Mouse (Mus musculus) forebrain, embryonic 12.5 days (tissue): Measurements from ENCODE around the gene Cntnap2. TPM values are rescaled to one million over a fixed set of nuclear protein-coding genes. Genes with fewer than 3 reads are reported as not detected.

Experiments
- ATAC-seq: fragments of 200-750 bp; cut with Nextera tagmentation; 2 replicates; pipeline ENCODE4 v1.8.0; 2017; ENCODE audit warnings: moderate TSS enrichment; ENCODE audit not compliant: low FRiP score
- H3K27ac ChIP-seq: fragments of 300-500 bp; sonication (generic); 2 replicates; pipeline ENCODE4 v1.5.1; 2016; ENCODE audit warnings: mild to moderate bottlenecking
- H3K27me3 ChIP-seq: fragments of 300-500 bp; sonication (generic); 2 replicates; pipeline ENCODE4 v1.6.1; 2016; ENCODE audit warnings: mild to moderate bottlenecking
- H3K36me3 ChIP-seq: fragments of 300-500 bp; sonication (generic); replicated peaks from 2 replicates; pipeline ENCODE4 v1.6.1; 2016; ENCODE audit warnings: mild to moderate bottlenecking
- H3K4me1 ChIP-seq: fragments of 300-500 bp; sonication (generic); 2 replicates; pipeline ENCODE4 v1.6.1; 2016
- H3K4me2 ChIP-seq: fragments of 300-500 bp; sonication (generic); 2 replicates; pipeline ENCODE4 v1.6.1; 2016; ENCODE audit warnings: mild to moderate bottlenecking, moderate library complexity
- H3K4me3 ChIP-seq: fragments of 300-500 bp; sonication (generic); replicated peaks from 2 replicates; pipeline ENCODE4 v1.5.1; 2016; ENCODE audit warnings: mild to moderate bottlenecking
- H3K9ac ChIP-seq: fragments of 300-500 bp; sonication (generic); 2 replicates; pipeline ENCODE4 v1.6.1; 2016; ENCODE audit warnings: mild to moderate bottlenecking
- H3K9me3 ChIP-seq: fragments of 300-500 bp; sonication (generic); 2 replicates; pipeline ENCODE4 v1.6.1; 2016
- WGBS: fragments of 180-500 bp; shearing (Covaris S2); methylation state at CpG from one replicate; pipeline ENCODE4 v1.1.7; 2016; 5-methylcytosine and 5-hydroxymethylcytosine counted together
- polyA plus RNA-seq: library from polyadenylated mRNA; unstranded; fragments of >200 nt; fragmentation: Nextera tagmentation; extraction: Ambion mirVana; gene quantifications from 2 replicates; pipeline ENCODE4 v1.2.1, GENCODE M21; 2016

The Cntnap2 gene
- polyA plus RNA-seq, 1 experiment from 2014 or later: 99.3 TPM

DNA sequence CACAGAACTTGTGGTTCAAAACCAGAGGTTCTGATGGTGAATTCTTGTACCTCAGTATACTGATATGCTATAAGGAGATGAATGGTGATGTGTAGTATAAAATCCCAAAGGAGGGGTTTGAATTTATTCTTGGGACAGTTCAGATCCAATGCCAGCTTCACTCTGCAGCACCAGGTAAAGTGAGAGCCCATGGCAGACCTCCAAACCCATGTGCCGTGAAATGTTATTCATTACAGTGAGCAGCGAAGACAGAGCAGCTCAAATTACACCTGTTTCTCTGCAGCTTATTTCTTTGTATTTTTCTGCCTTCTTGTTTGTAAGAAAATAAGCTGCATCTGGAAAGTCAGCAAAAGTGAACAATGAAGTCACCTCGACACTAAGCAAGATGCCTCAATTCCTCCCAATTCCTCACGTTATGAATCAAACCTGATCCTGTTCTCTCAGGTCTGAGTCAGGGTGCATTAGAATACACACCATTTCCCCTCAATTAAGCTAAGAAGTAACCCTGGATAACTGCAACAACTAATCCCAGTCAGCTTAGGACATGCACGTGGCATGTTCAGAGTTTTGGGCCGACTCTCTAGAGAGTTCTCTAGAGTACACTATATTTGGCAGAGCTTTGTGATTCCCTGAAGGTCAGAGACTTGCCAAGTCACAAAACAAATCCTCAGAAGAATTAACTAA, 915.5 kb downstream of the Cntnap2 start:
- no peaks in the 10 kb centered on the region for H3K4me1 ChIP-seq
- ATAC-seq: no peak
- H3K4me3 ChIP-seq: no peak overlapping the region
- H3K9me3 ChIP-seq: no peaks in the 10 kb centered on the region
- no peak overlapping the region for H3K27ac ChIP-seq
- no peaks in the 10 kb centered on the region for H3K27me3 ChIP-seq
- 60% methylated on average over 6 of the region's 6 CpGs for WGBS
- H3K4me2 ChIP-seq: no peak overlapping the region
- H3K36me3 ChIP-seq: no peaks in the 10 kb centered on the region
- H3K9ac ChIP-seq: no peak overlapping the region

DNA sequence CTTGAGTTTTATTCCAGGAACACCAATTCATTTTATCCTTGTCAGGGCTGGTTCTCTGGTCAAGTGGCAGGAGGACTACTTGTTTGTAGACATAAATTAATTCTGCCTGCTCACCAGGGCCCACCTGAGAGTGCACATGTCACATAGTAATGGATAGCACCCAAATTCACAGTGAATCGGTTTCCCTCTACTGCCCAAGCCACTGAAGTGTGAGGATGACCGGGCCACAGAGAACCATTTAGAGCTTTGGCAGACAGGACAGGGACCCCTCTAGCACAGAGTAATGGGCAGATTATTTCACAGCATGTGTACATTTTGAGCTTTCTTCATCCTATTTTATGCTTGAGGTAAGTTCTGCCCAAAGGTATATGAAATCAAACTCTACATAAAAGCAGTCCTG, 920.0 kb downstream of the Cntnap2 start:
- Histone ChIP-seq H3K4me1 (no peaks in the 10 kb centered on the region), H3K36me3 (no peaks in the 10 kb centered on the region), H3K27me3 (no peaks in the 10 kb centered on the region), H3K4me3 (no peak overlapping the region), H3K9ac (no peak overlapping the region), H3K27ac (no peak overlapping the region), H3K4me2 (no peak overlapping the region), H3K9me3 (no peaks in the 10 kb centered on the region)
- WGBS: 82% methylated on average over 2 of the region's 2 CpGs
- ATAC-seq: no peak

DNA sequence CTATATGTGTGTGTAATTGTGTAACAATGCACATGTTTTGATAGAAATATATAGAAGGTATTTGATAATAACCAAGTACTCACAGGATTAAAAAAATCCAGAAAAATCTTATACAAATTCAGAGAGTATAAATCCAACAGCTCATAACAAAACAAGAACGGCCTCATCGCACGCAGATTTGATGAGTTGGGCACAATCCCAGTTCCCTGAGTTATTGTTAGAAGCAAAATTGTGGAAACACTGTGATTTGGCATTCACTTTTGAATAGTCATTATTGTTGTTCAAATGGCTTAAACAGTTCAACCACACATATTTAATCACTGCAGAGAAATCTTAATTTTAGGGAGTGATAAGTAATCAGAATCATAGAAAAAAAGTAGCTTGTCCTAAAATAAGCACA, 928.9 kb downstream of the Cntnap2 start:
- Histone ChIP-seq H3K4me1 (no peaks in the 10 kb centered on the region), H3K4me3 (no peak overlapping the region), H3K4me2 (no peak overlapping the region), H3K27me3 (no peaks in the 10 kb centered on the region), H3K27ac (no peak overlapping the region), H3K9me3 (no peaks in the 10 kb centered on the region), H3K36me3 (no peaks in the 10 kb centered on the region), H3K9ac (no peak overlapping the region)
- 86% methylated on average over 3 of the region's 3 CpGs for WGBS
- ATAC-seq: no peak

DNA sequence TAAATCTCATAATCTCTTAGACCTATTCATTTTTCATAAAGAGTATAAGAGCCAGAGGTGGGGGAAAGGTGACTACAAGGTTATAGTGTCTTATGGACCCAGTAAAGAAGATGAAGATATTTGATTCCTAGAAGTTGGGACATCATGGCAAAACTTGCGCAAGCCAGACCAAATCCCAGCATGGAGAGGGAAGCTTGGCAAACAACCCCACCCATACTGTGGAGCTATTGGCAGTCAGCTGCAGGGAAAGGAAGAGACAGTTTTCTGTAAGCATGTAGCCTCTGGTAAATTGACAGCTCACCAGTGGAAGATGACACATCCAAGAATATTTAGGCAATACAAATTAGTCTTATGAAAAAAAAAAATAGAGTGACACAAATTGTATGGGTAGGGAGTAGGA, 931.9 kb downstream of the Cntnap2 start:
- Histone ChIP-seq H3K36me3 (no peaks in the 10 kb centered on the region), H3K27ac (no peak overlapping the region), H3K9me3 (no peaks in the 10 kb centered on the region), H3K4me2 (no peak overlapping the region), H3K4me3 (no peak overlapping the region), H3K4me1 (no peaks in the 10 kb centered on the region), H3K27me3 (no peaks in the 10 kb centered on the region), H3K9ac (no peak overlapping the region)
- ATAC-seq: no peak
- 85% methylated on average over 1 of the region's 1 CpGs for WGBS

DNA sequence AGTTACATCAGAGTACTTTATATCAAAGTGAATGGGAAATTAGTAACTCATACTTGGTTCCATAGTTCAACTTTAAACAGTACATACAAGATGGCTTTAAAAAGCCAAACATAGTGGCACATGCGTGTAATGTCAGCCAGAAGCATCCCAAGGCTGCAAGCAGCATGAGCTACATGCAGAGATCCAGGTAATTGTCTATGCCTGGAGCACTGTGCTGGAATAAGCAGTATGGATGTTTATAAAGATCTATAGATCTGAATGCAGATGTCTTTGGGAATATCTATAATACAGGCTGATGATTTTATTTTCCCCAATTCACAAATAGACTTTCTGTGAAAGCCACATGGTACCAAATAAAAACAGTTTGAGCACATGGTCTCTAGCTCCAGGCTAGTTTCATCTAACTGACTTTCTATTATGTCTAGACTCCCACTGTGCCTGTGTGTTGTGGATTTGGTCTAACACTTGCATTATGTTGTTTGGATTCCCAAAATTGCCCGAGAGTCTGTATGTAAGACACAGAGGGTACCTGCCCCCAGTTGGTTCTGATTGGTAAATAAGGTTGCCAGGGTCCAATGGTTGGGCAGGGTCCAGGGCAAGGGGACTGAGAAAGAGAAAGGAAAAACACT, 963.5 kb downstream of the Cntnap2 start:
- Histone ChIP-seq H3K36me3 (no peaks in the 10 kb centered on the region), H3K4me2 (no peak overlapping the region), H3K9me3 (no peaks in the 10 kb centered on the region), H3K27ac (no peak overlapping the region), H3K9ac (no peak overlapping the region), H3K27me3 (no peaks in the 10 kb centered on the region), H3K4me1 (no peaks in the 10 kb centered on the region), H3K4me3 (no peak overlapping the region)
- 87% methylated on average over 2 of the region's 2 CpGs for WGBS
- ATAC-seq: no peak

DNA sequence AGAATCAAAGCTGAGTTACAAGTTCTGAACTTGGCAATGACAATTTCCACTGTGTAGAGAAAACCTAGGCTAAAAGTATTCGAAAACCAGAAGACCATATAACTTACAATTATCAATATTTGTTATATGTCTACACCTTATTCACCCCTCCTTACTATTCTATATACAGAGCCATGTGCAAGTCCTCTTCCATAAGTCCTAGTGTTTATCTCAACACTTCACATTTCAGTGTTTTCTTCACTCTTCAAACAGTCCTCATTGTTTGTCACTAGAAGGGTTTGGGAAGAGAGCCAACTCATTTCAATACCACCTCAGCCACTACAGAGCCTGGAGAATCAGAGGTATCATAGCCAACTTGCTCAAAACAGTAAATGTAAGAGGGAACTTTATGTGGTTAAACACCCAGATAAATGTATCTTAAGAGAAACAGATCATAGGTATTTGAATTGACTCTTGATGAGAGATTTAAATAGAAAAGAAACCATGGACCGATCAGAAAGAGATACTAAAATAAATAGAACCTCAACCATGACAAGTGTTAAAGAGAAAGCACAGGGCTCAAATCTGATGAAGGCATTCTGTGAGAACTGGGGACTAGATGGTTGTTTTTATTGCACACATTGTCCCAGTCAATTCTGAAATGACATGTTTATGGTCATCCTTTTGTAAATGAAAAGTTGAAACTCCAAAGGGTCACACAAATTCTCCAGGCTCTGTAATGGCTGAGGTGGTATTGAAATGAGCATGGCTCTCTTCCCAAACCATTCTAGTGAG, 972.9 kb downstream of the Cntnap2 start:
- H3K4me3 ChIP-seq: no peak overlapping the region
- 90% methylated on average over 2 of the region's 2 CpGs for WGBS
- H3K27me3 ChIP-seq: no peaks in the 10 kb centered on the region
- no peak overlapping the region for H3K9ac ChIP-seq
- ATAC-seq: no peak
- H3K27ac ChIP-seq: no peak overlapping the region
- no peak overlapping the region for H3K4me2 ChIP-seq
- H3K4me1 ChIP-seq: no peaks in the 10 kb centered on the region
- H3K36me3 ChIP-seq: no peaks in the 10 kb centered on the region
- H3K9me3 ChIP-seq: no peaks in the 10 kb centered on the region

DNA sequence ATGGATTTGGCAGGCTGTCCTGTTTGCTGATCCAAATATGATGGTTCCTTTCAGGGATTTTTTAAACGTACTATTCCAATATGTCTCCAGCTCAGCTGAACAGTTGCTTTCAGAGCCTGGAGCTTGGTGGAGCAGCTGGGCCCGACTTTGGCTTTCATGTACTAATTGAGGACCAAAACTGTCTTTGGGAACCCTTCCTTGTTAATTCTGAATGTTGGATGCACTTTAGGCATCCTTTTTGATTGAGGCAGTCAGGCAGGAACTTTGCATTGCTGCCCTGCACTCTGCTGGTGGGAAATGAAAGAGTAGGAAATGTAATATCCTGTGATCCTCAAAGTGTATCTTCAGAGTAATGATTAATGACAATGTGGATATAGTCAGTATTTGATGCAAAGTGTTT, 974.0 kb downstream of the Cntnap2 start:
- no peaks in the 10 kb centered on the region for H3K4me1 ChIP-seq
- no peak for ATAC-seq
- H3K9me3 ChIP-seq: no peaks in the 10 kb centered on the region
- H3K27ac ChIP-seq: no peak overlapping the region
- 69% methylated on average over 2 of the region's 2 CpGs for WGBS
- no peak overlapping the region for H3K4me3 ChIP-seq
- H3K36me3 ChIP-seq: no peaks in the 10 kb centered on the region
- H3K27me3 ChIP-seq: no peaks in the 10 kb centered on the region
- H3K9ac ChIP-seq: no peak overlapping the region
- H3K4me2 ChIP-seq: no peak overlapping the region

DNA sequence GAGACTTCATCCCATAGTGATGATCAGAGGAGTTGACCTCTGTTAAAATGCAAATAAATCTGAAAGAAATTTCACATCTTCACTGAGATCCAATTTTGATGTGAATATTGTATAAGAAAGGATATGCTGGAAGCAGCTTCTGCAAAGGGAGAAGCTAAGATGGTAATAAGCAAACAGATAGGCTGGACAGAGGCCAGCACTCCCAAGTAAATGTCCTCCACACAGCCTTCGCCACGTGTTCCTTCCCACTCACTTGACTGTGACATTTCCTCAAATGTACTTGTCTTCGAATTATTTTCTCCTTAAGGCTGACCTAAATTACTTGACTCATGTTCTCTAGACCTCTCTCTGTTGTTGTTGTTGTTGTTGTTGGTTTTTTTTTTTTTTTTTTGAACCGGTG, 981.5 kb downstream of the Cntnap2 start:
- Histone ChIP-seq H3K9me3 (no peaks in the 10 kb centered on the region), H3K4me2 (no peak overlapping the region), H3K4me3 (no peak overlapping the region), H3K36me3 (no peaks in the 10 kb centered on the region), H3K27ac (no peak overlapping the region), H3K4me1 (no peaks in the 10 kb centered on the region), H3K9ac (no peak overlapping the region), H3K27me3 (no peaks in the 10 kb centered on the region)
- WGBS: 94% methylated on average over 4 of the region's 4 CpGs
- ATAC-seq: no peak

DNA sequence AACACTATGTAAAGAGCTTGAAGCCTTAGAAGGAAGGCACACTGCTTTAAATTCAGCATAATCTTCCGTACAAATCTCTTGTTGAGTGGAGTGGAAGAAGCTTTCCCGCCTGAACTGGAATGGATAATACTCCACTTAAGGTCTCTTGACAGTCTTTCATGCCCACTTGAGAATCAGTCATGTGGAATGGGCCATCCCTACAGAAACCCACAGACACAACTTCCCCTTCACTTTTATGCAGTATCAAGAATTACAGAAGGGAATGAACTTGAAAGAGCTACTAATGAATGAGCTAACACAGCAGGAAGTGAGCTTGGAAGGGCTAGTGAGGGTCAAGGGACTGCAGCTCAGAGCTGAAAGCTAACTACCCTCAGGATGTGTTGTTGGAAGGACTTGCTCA, 1021.1 kb downstream of the Cntnap2 start:
- no peaks in the 10 kb centered on the region for H3K4me1 ChIP-seq
- no peak overlapping the region for H3K4me3 ChIP-seq
- H3K9ac ChIP-seq: no peak overlapping the region
- ATAC-seq: peak; percentile 77
- H3K27ac ChIP-seq: no peak overlapping the region
- WGBS: 19% methylated on average over 2 of the region's 2 CpGs
- H3K9me3 ChIP-seq: no peaks in the 10 kb centered on the region
- no peak overlapping the region for H3K4me2 ChIP-seq
- H3K36me3 ChIP-seq: no peaks in the 10 kb centered on the region
- no peaks in the 10 kb centered on the region for H3K27me3 ChIP-seq

DNA sequence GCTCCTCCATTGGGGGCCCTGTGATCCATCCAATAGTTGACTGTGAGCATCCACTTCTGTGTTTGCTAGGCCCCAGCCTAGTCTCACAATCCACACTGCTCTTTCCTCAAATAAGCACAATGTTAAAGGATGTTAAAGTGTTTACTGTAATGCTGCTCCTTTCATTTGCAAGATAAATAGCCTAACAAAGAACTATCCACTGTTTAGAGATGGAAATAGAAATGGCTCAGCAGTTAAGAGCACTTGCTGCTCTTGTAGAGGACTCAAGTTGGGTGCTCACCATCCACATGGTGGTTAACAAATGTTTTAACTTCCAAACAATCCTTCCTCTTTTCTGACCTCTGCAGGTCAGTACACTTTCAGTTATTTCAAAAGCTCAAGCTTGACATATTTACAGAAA, 1022.3 kb downstream of the Cntnap2 start:
- H3K9me3 ChIP-seq: no peaks in the 10 kb centered on the region
- H3K4me2 ChIP-seq: no peak overlapping the region
- H3K4me1 ChIP-seq: no peaks in the 10 kb centered on the region
- no peak overlapping the region for H3K27ac ChIP-seq
- no peaks in the 10 kb centered on the region for H3K36me3 ChIP-seq
- H3K27me3 ChIP-seq: no peaks in the 10 kb centered on the region
- no peak for ATAC-seq
- no peak overlapping the region for H3K9ac ChIP-seq
- no peak overlapping the region for H3K4me3 ChIP-seq

DNA sequence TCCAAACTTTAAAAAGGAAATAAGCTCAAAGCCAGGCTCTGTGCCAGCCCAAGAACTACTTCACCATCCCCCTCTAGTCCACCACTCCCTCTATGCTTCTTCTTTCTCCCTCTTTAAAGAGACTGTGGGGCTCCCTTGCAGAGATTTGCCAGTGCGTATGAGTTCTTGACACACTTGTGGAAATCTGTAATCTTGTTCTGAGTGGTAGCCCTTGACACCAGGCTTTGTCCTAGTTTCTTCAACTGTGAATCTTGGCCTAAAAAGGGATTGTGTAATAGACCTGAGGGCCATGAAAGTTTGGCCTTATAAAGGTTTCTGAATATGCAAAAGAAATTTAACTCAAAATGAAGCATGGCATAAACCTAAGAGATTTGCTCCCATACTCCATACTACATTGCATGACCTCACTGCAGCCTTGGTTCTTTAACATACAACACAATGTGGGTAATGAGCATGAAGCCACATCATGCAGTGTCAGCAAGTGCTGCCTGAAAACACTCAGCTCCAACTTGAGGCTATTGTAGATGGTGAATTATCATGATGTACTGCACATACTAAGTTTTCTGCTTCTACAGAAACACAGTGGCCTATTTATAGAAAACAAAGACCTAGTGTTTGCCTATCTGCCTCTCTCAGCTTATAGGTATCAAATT, 1084.2 kb downstream of the Cntnap2 start:
- no peak overlapping the region for H3K27ac ChIP-seq
- no peaks in the 10 kb centered on the region for H3K4me1 ChIP-seq
- H3K9ac ChIP-seq: no peak overlapping the region
- no peaks in the 10 kb centered on the region for H3K9me3 ChIP-seq
- no peak overlapping the region for H3K4me3 ChIP-seq
- no peak overlapping the region for H3K4me2 ChIP-seq
- WGBS: 64% methylated on average over 1 of the region's 1 CpGs
- peak; percentile 72; the same call in 1 of the 2 replicates for ATAC-seq
- H3K36me3 ChIP-seq: no peaks in the 10 kb centered on the region
- H3K27me3 ChIP-seq: no peaks in the 10 kb centered on the region

DNA sequence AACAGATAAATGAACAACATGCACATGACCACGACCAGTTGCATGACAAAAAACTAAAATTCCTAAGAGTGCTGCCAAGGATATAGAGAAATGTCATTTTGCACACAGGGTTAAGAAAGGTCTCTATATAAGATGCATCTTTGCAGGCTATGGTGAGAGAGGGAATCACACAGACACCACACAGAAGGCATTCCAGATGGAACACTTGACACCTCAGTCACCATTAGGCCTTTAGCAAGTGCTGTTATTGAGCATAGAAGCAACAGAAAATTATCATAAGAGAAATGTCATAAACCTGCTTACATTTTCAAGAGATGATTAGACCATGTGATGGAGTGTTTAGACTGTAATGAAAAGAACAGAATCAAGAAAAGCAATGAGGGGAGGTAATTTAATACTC, 1107.7 kb downstream of the Cntnap2 start:
- 67% methylated on average over 1 of the region's 1 CpGs for WGBS
- no peaks in the 10 kb centered on the region for H3K9me3 ChIP-seq
- H3K4me3 ChIP-seq: no peak overlapping the region
- no peak for ATAC-seq
- H3K4me1 ChIP-seq: no peaks in the 10 kb centered on the region
- no peak overlapping the region for H3K27ac ChIP-seq
- no peak overlapping the region for H3K9ac ChIP-seq
- no peaks in the 10 kb centered on the region for H3K36me3 ChIP-seq
- no peak overlapping the region for H3K4me2 ChIP-seq
- no peaks in the 10 kb centered on the region for H3K27me3 ChIP-seq
